Mouse (Mus musculus) layer of hippocampus, postnatal 10 days (tissue): Measurements from ENCODE around the gene Lrrc8c. TPM values are rescaled to one million over a fixed set of nuclear protein-coding genes. Genes with fewer than 3 reads are reported as not detected.

Experiments
- DNase-seq, 2 experiments: peaks; one replicate each; pipeline ENCODE4 v3.0.0; 2021; ENCODE audit warnings: low spot score in 2 of 2
- long read RNA-seq: library from polyadenylated mRNA; stranded (forward); transcript quantifications from one replicate; pipeline ENCODE4 v2.0.0, GENCODE M21; 2023
- total RNA-seq, 2 experiments: library from RNA; stranded (reverse); gene quantifications; 2 replicates each; pipeline ENCODE4 v1.2.3; 2021

Lrrc8c gene
- 10 to 100 TPM; 24.6 to 26.1 TPM for total RNA-seq
- long read RNA-seq, full-length matches to known transcripts: 2 of 4 reads
- long read RNA-seq, partial matches to known transcripts: 0 of 4 reads
- long read RNA-seq, other reads (novel, unspliced or antisense): 2 of 4 reads

GRCm38 (mm10) chr5:105519096-105519975 lies at the start of gene Lrrc8c:
Gene Lrrc8c, plus strand, starts transcription at chr5:105519388.
- peak; percentile 85 to 91 for DNase-seq

- DNase-seq: no peak
These were observed 46.0 kb upstream of the Lrrc8c start for GRCm38 (mm10) chr5:105472983-105473705.

DNA sequence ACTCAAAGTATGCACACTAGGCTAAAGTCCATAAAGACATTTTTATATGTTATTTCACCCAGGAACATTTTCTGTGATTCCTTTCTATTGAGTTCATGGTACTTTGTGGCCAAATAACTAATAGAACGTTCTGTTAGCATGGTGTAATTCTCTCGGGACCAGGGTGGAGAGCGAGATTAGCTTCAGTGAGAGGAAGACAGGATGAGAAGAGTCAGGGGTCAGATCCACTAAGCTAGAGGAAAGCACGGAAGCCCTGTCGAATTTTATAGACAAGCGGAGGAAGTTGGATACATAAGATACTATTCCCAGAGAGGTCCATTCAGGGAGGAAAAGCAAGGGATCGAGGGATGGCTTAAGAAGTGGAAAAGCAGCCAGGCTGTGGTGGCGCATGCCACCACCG lies 41.7 kb upstream of the Lrrc8c start:
- no peak for DNase-seq

- no peak for DNase-seq
These were observed 39.5 kb upstream of the Lrrc8c start for GRCm38 (mm10) chr5:105479673-105480072.

- no peak for DNase-seq
These were observed 38.6 kb upstream of the Lrrc8c start for GRCm38 (mm10) chr5:105480561-105480960.

GRCm38 (mm10) chr5:105483632-105484031 lies 35.6 kb upstream of the Lrrc8c start:
- DNase-seq: no peak

DNA sequence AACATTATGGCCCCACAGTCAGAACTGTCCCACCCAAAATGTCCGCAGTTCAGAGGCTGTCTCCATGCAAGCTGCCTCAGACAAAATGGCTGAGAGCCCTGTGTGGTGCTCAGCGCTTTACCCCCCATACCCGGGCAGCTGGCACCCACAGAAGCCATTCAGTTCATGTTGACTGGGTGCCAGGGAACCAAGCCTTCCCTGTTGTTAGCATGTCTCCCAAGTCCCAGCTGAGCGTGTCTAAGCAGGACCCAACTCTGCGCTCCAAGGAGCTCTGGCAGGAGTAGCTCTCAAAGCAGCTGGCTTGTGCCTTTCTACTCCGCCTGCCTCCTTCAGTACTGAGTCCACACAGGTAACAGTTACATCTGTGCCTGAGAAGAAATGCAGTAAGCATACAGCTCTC lies 34.9 kb upstream of the Lrrc8c start:
- peak; percentile 55 to 62 for DNase-seq

GRCm38 (mm10) chr5:105484891-105485290 lies 34.3 kb upstream of the Lrrc8c start:
- DNase-seq: no peak

DNA sequence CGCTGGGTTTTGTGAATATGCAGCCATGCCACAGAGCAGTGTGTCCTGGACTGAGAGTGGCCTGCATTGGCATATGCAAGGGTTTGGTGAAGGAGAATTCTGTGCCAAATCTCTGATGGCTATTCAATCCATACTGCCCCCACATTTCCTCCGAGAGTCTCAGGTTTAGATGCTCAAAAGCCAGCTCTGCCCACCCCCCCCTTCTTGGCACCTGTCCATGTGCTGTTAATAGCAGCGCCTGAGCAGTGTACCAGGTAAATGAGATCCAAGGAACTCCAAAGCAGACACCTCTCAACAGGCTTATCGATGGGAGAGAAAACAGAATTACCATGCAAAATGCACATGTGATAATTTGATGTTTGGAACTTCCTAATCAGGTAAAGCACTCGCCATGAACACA lies 29.0 kb upstream of the Lrrc8c start:
- no peak for DNase-seq

- DNase-seq: peak in 1 of 2 experiments; percentile 66
These were observed 27.8 kb upstream of the Lrrc8c start for GRCm38 (mm10) chr5:105491389-105491788.

DNA sequence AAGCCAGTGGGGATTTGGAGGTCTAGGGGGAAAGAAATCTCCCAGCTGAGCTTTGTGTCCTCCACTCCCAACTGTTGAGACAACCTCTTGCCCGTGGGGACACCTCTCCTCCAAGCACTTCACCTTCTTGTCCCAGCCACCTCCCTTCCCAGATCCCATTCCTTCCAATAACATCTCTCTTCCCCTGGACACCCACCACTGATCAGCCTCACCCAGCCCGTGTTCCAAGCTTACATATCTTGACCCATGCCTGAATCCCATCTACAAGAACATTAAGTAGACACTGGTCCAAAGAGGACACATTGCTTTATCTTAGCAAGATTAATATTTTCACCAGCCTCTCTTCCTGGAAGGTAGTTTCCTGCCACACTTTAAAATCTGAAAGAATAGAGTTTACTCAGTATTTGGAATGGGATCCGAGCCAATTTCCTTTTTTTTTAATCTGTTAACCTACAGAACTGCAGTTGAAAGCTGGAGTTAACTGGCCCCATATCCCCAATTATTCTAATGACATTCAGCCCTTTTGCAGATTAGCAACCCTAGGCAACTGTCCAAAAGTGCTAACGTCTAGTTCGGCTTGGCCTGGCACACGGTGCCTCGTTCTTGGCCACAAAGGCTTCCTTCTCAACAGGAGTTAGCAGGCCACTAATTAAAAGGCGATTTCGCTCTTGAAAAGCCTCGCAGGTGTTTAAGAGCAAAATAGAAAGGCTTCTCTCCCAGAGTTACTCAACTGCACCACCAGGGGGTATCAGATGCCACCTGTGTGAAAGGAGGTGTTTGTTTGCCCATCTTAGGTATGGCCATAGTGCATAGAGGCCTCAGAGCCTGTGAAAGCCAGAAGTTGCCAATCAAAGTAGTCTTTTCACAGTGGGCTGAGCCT lies 26.6 kb upstream of the Lrrc8c start:
- DNase-seq: peak in 1 of 2 experiments; percentile 34

DNA sequence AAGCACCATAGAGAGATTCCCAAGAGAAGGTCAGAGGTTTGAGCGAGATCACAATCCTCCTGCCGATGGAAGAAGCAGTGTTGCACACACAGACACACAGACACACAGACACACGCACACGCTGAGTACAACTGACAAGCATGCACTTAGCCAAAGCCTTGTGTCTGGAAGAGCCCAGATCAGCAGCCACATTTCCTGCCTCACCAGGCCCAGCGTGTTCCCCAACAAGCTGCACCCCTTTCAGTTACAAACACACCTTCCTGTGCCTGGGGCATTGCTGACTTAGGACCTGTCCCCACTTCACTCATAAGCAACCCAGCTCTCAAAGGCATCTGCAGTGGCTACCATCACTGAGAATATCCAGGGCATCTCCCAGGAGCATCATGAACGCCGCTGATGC lies 25.8 kb upstream of the Lrrc8c start:
- DNase-seq: no peak

DNA sequence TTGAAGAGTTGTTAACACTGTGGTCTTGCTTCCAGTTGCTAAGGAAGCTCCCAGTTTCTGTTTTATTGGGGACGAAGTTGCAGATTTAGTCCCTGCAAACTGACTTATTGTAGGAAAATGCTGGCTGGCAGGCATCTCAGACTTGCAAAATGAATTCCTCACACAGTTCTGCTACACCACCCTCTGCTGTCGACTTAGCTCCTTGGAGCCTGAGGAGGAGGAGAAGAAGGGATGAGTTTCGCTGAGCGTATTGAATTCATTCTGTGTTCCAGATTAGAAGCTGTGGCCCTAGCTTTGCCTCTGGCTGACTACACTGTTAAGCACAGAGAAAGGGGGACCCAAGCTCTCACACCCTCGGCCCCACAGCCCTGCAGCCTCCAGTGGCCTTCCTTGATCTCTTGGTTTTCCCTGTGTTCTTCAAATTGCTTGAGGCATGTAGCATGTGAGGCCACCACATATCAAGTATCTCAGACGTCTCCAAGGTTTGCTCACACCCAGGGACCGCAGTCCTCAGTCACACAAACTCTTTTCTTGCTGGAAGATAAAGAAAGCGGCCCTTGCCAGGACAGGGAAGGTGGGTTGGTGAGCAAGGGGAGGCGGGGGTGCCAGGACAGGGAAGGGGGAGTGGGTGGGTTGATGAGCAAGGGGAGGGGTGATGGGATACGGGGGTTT lies 24.8 kb upstream of the Lrrc8c start:
- no peak for DNase-seq

GRCm38 (mm10) chr5:105494918-105495901 lies 24.0 kb upstream of the Lrrc8c start:
- peak; percentile 64 to 72 for DNase-seq

DNA sequence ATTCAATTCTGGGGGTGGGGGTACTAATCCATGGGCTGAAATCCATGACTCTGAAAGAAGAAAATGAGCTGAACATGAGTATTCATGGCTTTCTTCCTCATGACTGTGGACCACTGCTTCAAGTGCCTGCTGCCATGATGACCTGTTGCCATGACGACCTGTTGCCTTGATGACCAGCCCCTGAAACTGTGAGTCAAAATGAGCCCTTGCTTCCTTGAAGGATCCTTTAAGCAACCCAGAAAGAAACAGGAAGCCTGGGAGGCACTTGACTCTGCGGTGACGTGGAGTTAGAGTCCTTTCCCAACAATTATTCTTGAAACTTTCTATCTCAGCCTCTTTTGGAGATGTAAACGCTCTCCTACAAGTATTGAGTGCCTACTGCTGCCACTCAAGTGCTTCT lies 23.1 kb upstream of the Lrrc8c start:
- DNase-seq: no peak

GRCm38 (mm10) chr5:105496586-105496985 lies 22.6 kb upstream of the Lrrc8c start:
- no peak for DNase-seq

DNA sequence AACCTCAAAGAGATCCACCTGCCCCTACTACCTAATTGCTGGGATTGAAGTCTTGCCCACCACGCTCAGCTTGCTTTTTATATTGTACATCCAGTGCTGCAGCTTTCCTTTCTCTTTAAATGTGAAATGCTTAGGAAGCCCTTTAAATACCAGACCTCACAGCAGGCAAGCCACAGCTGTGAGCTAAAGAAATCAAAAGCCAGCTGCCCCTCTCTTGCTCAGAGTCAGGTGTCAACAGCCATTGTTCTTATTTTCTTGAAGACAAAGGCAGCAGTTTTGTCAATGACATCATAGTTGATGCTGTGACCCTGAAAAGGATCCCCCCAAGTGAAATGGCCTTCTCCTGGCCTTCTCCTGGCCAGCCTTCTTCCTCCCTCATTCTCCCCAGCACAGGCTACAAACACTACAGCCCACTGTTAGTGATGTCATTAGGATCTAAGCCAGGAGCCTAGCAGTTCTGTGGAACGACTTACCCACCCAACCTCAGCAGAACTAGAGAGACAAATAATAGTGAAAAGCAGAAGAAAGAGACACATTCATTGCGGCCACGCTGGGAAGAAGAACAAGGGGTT lies 20.7 kb upstream of the Lrrc8c start:
- DNase-seq: no peak

DNA sequence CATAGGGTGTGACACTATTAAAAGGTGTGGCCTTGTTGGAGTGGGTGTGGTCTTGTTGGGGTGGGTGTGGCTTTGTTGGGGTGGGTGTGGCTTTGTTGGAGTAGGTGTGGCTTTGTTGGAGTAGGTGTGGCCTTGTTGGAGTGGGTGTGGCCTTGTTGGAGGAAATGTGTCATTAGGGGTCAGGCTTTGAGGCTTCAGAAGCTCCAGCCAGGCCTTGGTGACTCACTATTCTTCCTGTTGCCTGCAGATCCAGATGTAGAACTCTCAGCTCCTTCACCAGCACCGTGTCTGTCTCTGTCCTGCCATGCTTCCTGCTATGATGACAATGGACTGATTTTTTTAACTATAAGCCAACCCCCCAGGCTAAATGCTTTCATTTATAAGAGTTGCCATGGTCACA lies 19.8 kb upstream of the Lrrc8c start:
- no peak for DNase-seq
